Mouse (Mus musculus): ENCODE data around the gene Cpt1c. TPM values are rescaled to one million over a fixed set of nuclear protein-coding genes. Genes with fewer than 3 reads are reported as not detected.

The Cpt1c gene
- polyA plus RNA-seq, 1 experiment from 2014 or later = 22.4 TPM

- no peaks in the 10 kb centered on the region for H3K9me3 ChIP-seq (ENCODE audit: low read length)
- peak overlapping the region; percentile 98 for H3K4me3 ChIP-seq (ENCODE audit: low read length)
- peak; percentile 4 for ATAC-seq (ENCODE audit: low FRiP score, low TSS enrichment)
- peaks cover 35% of the 10 kb centered on the region for H3K4me1 ChIP-seq (ENCODE audit: insufficient read depth, low read length)
- H3K36me3 ChIP-seq (ENCODE audit: insufficient read depth, low read length) = peaks cover 33% of the 10 kb centered on the region
- peak overlapping the region; percentile 99 for H3K9ac ChIP-seq (replicated peaks; ENCODE audit: low read length)
- WGBS = under 1% methylated on average over 40 of the region's 45 CpGs
- peak overlapping the region; percentile 97 for H3K27ac ChIP-seq (ENCODE audit: low read length)
- no peaks in the 10 kb centered on the region for H3K27me3 ChIP-seq (ENCODE audit: insufficient read depth, low read length)
- H3K4me2 ChIP-seq (replicated peaks; ENCODE audit: low read depth, low read length) = peak overlapping the region; percentile 63
Observed at GRCm38 (mm10) chr7:44985595-44986191, 11.0 kb upstream of the Cpt1c start.

DNA sequence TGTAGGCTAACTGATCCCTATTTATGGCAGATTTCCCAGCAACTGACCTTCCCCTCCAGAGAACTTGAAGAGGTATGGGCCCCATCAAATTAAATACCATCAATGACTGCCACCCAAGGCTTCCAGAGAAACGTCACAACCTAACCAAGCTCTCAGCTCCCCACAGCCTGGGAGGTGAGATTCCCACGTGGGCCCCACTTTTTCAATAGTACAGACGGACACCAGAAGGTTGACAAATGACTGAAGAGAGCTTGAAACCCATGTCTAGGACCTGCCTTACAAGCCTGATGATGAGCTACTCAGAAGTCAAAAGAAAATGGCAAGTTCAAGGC lies 10.1 kb upstream of the Cpt1c start:
- Histone ChIP-seq H3K27ac (ENCODE audit: low read length) (peak overlapping the region; percentile 97; the same call in 1 of the 2 replicates), H3K9me3 (ENCODE audit: low read length) (no peaks in the 10 kb centered on the region), H3K4me1 (ENCODE audit: insufficient read depth, low read length) (peaks cover 35% of the 10 kb centered on the region), H3K4me2 (replicated peaks; ENCODE audit: low read depth, low read length) (peak overlapping the region; percentile 63), H3K27me3 (ENCODE audit: insufficient read depth, low read length) (no peaks in the 10 kb centered on the region), H3K9ac (replicated peaks; ENCODE audit: low read length) (peak overlapping the region; percentile 99), H3K4me3 (ENCODE audit: low read length) (peak overlapping the region; percentile 98), H3K36me3 (ENCODE audit: insufficient read depth, low read length) (peaks cover 35% of the 10 kb centered on the region)
- no peak for ATAC-seq (ENCODE audit: low FRiP score, low TSS enrichment)
- 28% methylated on average over 3 of the region's 3 CpGs for WGBS

DNA sequence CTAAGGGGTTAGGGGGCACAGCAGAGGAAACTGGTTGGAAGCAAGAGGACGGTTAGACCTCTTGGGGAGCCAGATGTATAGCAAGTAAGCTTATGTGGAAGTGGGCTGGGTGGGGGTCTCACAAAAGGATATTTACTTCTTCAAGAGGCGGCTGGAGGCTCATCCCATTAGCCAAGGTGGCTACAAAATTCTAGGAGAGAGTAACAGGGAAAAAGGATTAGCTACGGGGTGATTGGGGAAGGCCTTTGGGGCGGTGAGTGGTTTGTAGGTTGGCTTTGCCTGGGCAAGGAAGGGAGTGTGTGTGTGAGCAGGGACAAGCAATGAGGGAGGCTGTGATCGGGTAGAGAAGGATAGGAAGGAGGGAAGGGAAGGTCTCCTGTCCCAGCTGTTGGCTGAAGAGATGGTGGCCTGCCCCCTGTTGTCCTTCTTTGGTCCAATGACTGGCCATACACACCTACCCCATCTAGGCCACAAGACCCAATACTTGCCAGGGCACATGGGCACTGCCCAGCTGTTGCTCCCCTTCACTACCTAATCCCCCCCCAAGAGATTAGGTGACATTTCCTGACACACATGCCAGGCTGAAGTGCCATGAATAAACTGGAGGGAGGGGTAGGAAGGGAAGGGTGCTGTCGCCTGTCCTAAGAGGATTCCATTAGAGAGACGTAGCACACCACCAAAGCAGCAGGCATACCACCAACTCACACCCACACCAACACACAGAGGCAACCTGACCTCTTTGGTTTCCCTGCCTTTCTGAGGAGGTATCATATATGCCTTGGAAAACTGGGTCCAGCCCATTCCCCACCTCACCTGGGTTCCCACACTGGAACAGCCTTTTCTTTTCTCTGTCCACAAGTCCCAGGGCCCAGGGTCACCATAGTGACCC lies 9.5 kb upstream of the Cpt1c start:
- WGBS = 64% methylated on average over 7 of the region's 7 CpGs
- Histone ChIP-seq H3K9ac (replicated peaks; ENCODE audit: low read length) (peak overlapping the region; percentile 99; the same call in 1 of the 2 replicates), H3K4me3 (ENCODE audit: low read length) (peak overlapping the region; percentile 98)

DNA sequence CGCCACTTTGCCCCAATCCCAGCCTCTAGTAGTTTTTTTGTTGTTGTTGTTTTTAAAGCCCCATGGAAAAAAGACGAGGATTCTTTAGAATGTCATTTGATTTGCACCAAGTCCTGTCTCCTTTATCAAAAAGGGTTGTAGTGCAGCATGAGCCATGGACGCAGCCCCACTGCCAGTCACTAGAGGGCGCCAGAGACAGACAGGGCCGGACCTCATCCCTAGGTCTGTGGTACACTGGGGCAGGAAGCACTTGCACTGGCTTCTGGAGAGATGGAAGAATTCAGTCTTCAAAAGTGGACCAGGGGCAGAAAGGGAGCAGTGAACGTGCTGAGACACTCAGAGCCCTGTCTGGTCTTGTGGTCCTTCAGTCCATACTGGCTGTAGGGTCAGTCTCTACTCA lies 8.4 kb upstream of the Cpt1c start:
- no peaks in the 10 kb centered on the region for H3K27me3 ChIP-seq (ENCODE audit: insufficient read depth, low read length)
- ATAC-seq (ENCODE audit: low FRiP score, low TSS enrichment) = no peak
- no peak overlapping the region for H3K9ac ChIP-seq (replicated peaks; ENCODE audit: low read length)
- peaks cover 48% of the 10 kb centered on the region for H3K36me3 ChIP-seq (ENCODE audit: insufficient read depth, low read length)
- WGBS = 34% methylated on average over 6 of the region's 6 CpGs
- H3K4me2 ChIP-seq (replicated peaks; ENCODE audit: low read depth, low read length) = 0 out of 2 replicates have a peak overlapping the region, but pooled peaks have one; percentile 4
- no peaks in the 10 kb centered on the region for H3K9me3 ChIP-seq (ENCODE audit: low read length)
- H3K4me3 ChIP-seq (ENCODE audit: low read length) = no peak overlapping the region; the same call in 1 of the 2 replicates
- H3K4me1 ChIP-seq (ENCODE audit: insufficient read depth, low read length) = peaks cover 29% of the 10 kb centered on the region
- H3K27ac ChIP-seq (ENCODE audit: low read length) = no peak overlapping the region

More for the DNA sequence above, 9.5 kb upstream of the Cpt1c start:
- Histone ChIP-seq H3K27ac (ENCODE audit: low read length) (peak overlapping the region; percentile 97; the same call in 1 of the 2 replicates), H3K36me3 (ENCODE audit: insufficient read depth, low read length) (peaks cover 38% of the 10 kb centered on the region), H3K27me3 (ENCODE audit: insufficient read depth, low read length) (no peaks in the 10 kb centered on the region), H3K4me2 (replicated peaks; ENCODE audit: low read depth, low read length) (peak overlapping the region; percentile 63), H3K9me3 (ENCODE audit: low read length) (no peaks in the 10 kb centered on the region), H3K4me1 (ENCODE audit: insufficient read depth, low read length) (peaks cover 35% of the 10 kb centered on the region)
- ATAC-seq (ENCODE audit: low FRiP score, low TSS enrichment) = no peak

GRCm38 (mm10) chr7:44981539-44981938 lies 6.9 kb upstream of the Cpt1c start:
- 93% methylated on average over 8 of the region's 8 CpGs for WGBS

GRCm38 (mm10) chr7:44978300-44978699 lies 3.6 kb upstream of the Cpt1c start:
- peaks cover 66% of the 10 kb centered on the region for H3K36me3 ChIP-seq (ENCODE audit: insufficient read depth, low read length)
- peaks cover 13% of the 10 kb centered on the region for H3K4me1 ChIP-seq (ENCODE audit: insufficient read depth, low read length)
- no peaks in the 10 kb centered on the region for H3K9me3 ChIP-seq (ENCODE audit: low read length)
- H3K4me2 ChIP-seq (replicated peaks; ENCODE audit: low read depth, low read length) = no peak overlapping the region
- no peak overlapping the region for H3K9ac ChIP-seq (replicated peaks; ENCODE audit: low read length)
- H3K27ac ChIP-seq (ENCODE audit: low read length) = no peak overlapping the region
- ATAC-seq (ENCODE audit: low FRiP score, low TSS enrichment) = no peak
- no peaks in the 10 kb centered on the region for H3K27me3 ChIP-seq (ENCODE audit: insufficient read depth, low read length)
- H3K4me3 ChIP-seq (ENCODE audit: low read length) = no peak overlapping the region
- WGBS = 87% methylated on average over 3 of the region's 3 CpGs

More at GRCm38 (mm10) chr7:44981539-44981938, 6.9 kb upstream of the Cpt1c start:
- Histone ChIP-seq H3K9me3 (ENCODE audit: low read length) (no peaks in the 10 kb centered on the region), H3K4me2 (replicated peaks; ENCODE audit: low read depth, low read length) (no peak overlapping the region), H3K27me3 (ENCODE audit: insufficient read depth, low read length) (no peaks in the 10 kb centered on the region), H3K4me1 (ENCODE audit: insufficient read depth, low read length) (peaks cover 23% of the 10 kb centered on the region), H3K4me3 (ENCODE audit: low read length) (no peak overlapping the region), H3K36me3 (ENCODE audit: insufficient read depth, low read length) (peaks cover 63% of the 10 kb centered on the region), H3K9ac (replicated peaks; ENCODE audit: low read length) (no peak overlapping the region), H3K27ac (ENCODE audit: low read length) (no peak overlapping the region)
- ATAC-seq (ENCODE audit: low FRiP score, low TSS enrichment) = no peak

- no peak; the same call in 1 of the 2 replicates for ATAC-seq (ENCODE audit: low FRiP score, low TSS enrichment)
- H3K4me3 ChIP-seq (ENCODE audit: low read length) = peak overlapping the region; percentile 57; the same call in 1 of the 2 replicates
- H3K4me2 ChIP-seq (replicated peaks; ENCODE audit: low read depth, low read length) = peak overlapping the region; percentile 76; the same call in 1 of the 2 replicates
- no peaks in the 10 kb centered on the region for H3K9me3 ChIP-seq (ENCODE audit: low read length)
- peaks cover 19% of the 10 kb centered on the region for H3K4me1 ChIP-seq (ENCODE audit: insufficient read depth, low read length)
- peaks cover 39% of the 10 kb centered on the region for H3K36me3 ChIP-seq (ENCODE audit: insufficient read depth, low read length)
- no peaks in the 10 kb centered on the region for H3K27me3 ChIP-seq (ENCODE audit: insufficient read depth, low read length)
- H3K27ac ChIP-seq (ENCODE audit: low read length) = peak overlapping the region; percentile 86; the same call in 1 of the 2 replicates
- WGBS = 18% methylated on average over 6 of the region's 6 CpGs
- H3K9ac ChIP-seq (replicated peaks; ENCODE audit: low read length) = 0 out of 2 replicates have a peak overlapping the region, but pooled peaks have one; percentile 12
Observed at GRCm38 (mm10) chr7:44975117-44975419, 417 bp upstream of the Cpt1c start.

- Histone ChIP-seq H3K4me3 (ENCODE audit: low read length) (peak overlapping the region; percentile 57), H3K36me3 (ENCODE audit: insufficient read depth, low read length) (peaks cover 24% of the 10 kb centered on the region), H3K4me1 (ENCODE audit: insufficient read depth, low read length) (peaks cover 24% of the 10 kb centered on the region), H3K4me2 (replicated peaks; ENCODE audit: low read depth, low read length) (peak overlapping the region; percentile 76), H3K9ac (replicated peaks; ENCODE audit: low read length) (peak overlapping the region; percentile 69), H3K9me3 (ENCODE audit: low read length) (no peaks in the 10 kb centered on the region), H3K27me3 (ENCODE audit: insufficient read depth, low read length) (no peaks in the 10 kb centered on the region), H3K27ac (ENCODE audit: low read length) (peak overlapping the region; percentile 28; the same call in 1 of the 2 replicates)
- WGBS = 46% methylated on average over 14 of the region's 14 CpGs
- no peak for ATAC-seq (ENCODE audit: low FRiP score, low TSS enrichment)
Observed at GRCm38 (mm10) chr7:44973415-44974130, 1.1 kb downstream of the Cpt1c start.

GRCm38 (mm10) chr7:44971142-44971541 lies 3.5 kb downstream of the Cpt1c start:
- WGBS = 70% methylated on average over 7 of the region's 7 CpGs
- H3K4me2 ChIP-seq (replicated peaks; ENCODE audit: low read depth, low read length) = peak overlapping the region; percentile 84
- no peak for ATAC-seq (ENCODE audit: low FRiP score, low TSS enrichment)
- peaks cover 7% of the 10 kb centered on the region; the same call in 1 of the 2 replicates for H3K36me3 ChIP-seq (ENCODE audit: insufficient read depth, low read length)
- H3K27ac ChIP-seq (ENCODE audit: low read length) = no peak overlapping the region
- H3K4me1 ChIP-seq (ENCODE audit: insufficient read depth, low read length) = peaks cover 24% of the 10 kb centered on the region
- H3K9ac ChIP-seq (replicated peaks; ENCODE audit: low read length) = peak overlapping the region; percentile 73; the same call in 1 of the 2 replicates
- no peaks in the 10 kb centered on the region for H3K27me3 ChIP-seq (ENCODE audit: insufficient read depth, low read length)
- peak overlapping the region; percentile 71 for H3K4me3 ChIP-seq (ENCODE audit: low read length)
- no peaks in the 10 kb centered on the region for H3K9me3 ChIP-seq (ENCODE audit: low read length)
